Mouse (Mus musculus): ENCODE results near the gene Fry. TPM values are rescaled to one million over a fixed set of nuclear protein-coding genes. Genes with fewer than 3 reads are reported as not detected.
A peak's percentile ranks its signal among the peaks of the same experiment; 100 is the strongest.

The Fry gene
- polyA plus RNA-seq, 1 experiment from 2014 or later: 18.2 TPM

GRCm38 (mm10) chr5:150157682-150158081 is 39.2 kb downstream of the Fry start:
- Histone ChIP-seq H3K9me3 (no peaks in the 10 kb centered on the region), H3K4me1 (peaks cover 2% of the 10 kb centered on the region; the same call in 1 of the 2 replicates), H3K27ac (no peak overlapping the region), H3K27me3 (no peaks in the 10 kb centered on the region), H3K9ac (no peak overlapping the region), H3K4me3 (replicated peaks) (no peak overlapping the region), H3K4me2 (no peak overlapping the region), H3K36me3 (replicated peaks) (no peaks in the 10 kb centered on the region)
- no peak for ATAC-seq (ENCODE audit: low FRiP score)
- WGBS: 50% methylated on average over 6 of the region's 6 CpGs

GRCm38 (mm10) chr5:150159151-150159550 is 40.7 kb downstream of the Fry start:
- no peak overlapping the region for H3K9ac ChIP-seq

DNA sequence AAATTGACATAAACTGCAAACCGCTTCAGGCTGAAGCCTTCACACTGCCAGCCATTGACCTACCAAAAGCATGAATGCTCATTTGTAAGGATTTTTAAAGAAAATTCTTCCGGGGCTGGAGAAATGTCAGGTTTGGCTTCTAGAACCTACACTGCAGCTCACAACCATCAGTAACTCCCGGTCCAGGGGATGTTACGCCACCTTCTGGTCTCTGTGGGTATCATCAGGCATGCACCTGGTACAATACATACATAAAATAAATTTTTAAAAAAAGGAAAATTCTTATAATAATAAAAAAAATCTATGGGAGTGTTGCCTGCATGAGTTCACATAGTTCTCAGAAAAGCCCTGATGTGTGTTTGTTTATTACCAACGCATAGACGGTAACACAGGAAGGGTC is 42.7 kb downstream of the Fry start:
- Histone ChIP-seq H3K27ac (no peak overlapping the region), H3K9ac (no peak overlapping the region), H3K4me1 (no peaks in the 10 kb centered on the region), H3K9me3 (no peaks in the 10 kb centered on the region), H3K36me3 (replicated peaks) (no peaks in the 10 kb centered on the region), H3K27me3 (no peaks in the 10 kb centered on the region), H3K4me2 (no peak overlapping the region), H3K4me3 (replicated peaks) (no peak overlapping the region)
- WGBS: 90% methylated on average over 6 of the region's 6 CpGs
- ATAC-seq (ENCODE audit: low FRiP score): no peak

More at GRCm38 (mm10) chr5:150159151-150159550, 40.7 kb downstream of the Fry start:
- no peaks in the 10 kb centered on the region for H3K36me3 ChIP-seq (replicated peaks)
- ATAC-seq (ENCODE audit: low FRiP score): no peak
- H3K4me3 ChIP-seq (replicated peaks): no peak overlapping the region
- no peaks in the 10 kb centered on the region for H3K27me3 ChIP-seq
- no peaks in the 10 kb centered on the region for H3K9me3 ChIP-seq
- H3K4me1 ChIP-seq: no peaks in the 10 kb centered on the region
- WGBS: 61% methylated on average over 5 of the region's 5 CpGs
- H3K4me2 ChIP-seq: no peak overlapping the region
- H3K27ac ChIP-seq: no peak overlapping the region

DNA sequence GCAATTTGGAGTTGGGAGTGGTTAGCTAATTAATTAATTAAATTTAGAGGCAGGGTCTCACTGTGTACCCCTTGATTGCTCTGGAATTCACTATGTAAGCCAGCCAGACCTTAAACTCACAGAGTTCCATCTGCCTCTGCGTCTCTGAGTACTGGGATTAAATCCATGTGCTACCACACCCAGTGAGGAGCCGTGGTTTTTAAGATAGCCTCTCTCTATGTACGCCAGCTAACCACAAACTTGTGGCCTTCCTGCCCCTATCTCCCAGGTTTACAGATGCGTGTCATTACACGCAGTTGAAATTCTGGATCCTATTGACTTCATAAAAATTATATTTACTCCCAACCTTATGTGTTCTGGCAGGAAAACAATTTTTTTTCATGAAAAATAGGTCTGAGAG is 43.5 kb downstream of the Fry start:
- Histone ChIP-seq H3K27ac (no peak overlapping the region), H3K9ac (no peak overlapping the region), H3K27me3 (no peaks in the 10 kb centered on the region), H3K9me3 (no peaks in the 10 kb centered on the region), H3K36me3 (replicated peaks) (no peaks in the 10 kb centered on the region), H3K4me2 (no peak overlapping the region), H3K4me1 (no peaks in the 10 kb centered on the region), H3K4me3 (replicated peaks) (no peak overlapping the region)
- 83% methylated on average over 5 of the region's 5 CpGs for WGBS
- ATAC-seq (ENCODE audit: low FRiP score): no peak

DNA sequence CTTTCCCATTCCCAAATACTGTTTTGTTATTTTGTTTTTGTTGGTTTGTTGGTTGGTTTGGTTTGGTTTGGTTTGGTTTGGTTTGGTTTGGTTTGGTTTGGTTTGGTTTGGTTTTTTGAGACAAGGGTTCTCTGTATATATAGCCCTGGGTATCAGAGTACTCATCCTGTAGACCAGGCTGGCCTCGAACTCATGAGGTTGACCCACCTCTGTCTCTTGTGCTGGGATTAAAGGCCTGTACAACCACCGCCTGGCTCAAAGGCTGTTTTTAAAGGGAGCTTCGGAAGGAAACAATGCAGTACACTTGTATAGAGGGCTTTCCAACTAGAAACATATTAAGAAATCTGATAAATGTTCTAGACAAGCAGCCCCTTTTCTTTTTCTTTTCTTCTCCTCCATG is 46.2 kb downstream of the Fry start:
- no peaks in the 10 kb centered on the region for H3K4me1 ChIP-seq
- no peak overlapping the region for H3K4me3 ChIP-seq (replicated peaks)
- H3K27me3 ChIP-seq: no peaks in the 10 kb centered on the region
- no peak for ATAC-seq (ENCODE audit: low FRiP score)
- no peak overlapping the region for H3K4me2 ChIP-seq
- H3K9ac ChIP-seq: no peak overlapping the region
- no peaks in the 10 kb centered on the region for H3K9me3 ChIP-seq
- no peak overlapping the region for H3K27ac ChIP-seq
- 78% methylated on average over 3 of the region's 3 CpGs for WGBS
- no peaks in the 10 kb centered on the region for H3K36me3 ChIP-seq (replicated peaks)

DNA sequence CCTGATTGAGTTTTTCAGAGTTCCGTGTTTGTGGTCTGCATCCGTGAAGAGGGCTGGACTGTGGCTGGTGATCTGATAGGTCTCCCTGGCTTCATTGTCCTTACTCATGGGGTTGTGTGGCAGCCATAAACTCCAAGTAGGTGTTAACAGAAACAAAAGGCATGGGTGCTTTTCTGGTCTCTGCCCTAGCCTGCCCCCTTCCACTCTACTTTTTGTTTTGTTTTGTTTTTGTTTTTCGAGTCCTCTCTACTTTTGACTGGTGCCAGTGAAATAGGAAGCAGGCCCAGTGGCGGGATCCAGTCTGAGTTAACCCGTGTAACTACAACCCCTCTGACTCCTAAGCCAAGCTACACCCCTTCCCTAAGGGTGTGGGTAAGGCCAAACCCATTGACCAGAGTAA is 48.4 kb downstream of the Fry start:
- no peak for ATAC-seq (ENCODE audit: low FRiP score)
- 81% methylated on average over 5 of the region's 5 CpGs for WGBS

GRCm38 (mm10) chr5:150167287-150167686 is 48.8 kb downstream of the Fry start:
- Histone ChIP-seq H3K36me3 (replicated peaks) (no peaks in the 10 kb centered on the region), H3K9me3 (no peaks in the 10 kb centered on the region), H3K9ac (no peak overlapping the region), H3K27ac (no peak overlapping the region), H3K4me3 (replicated peaks) (no peak overlapping the region), H3K27me3 (no peaks in the 10 kb centered on the region), H3K4me1 (no peaks in the 10 kb centered on the region), H3K4me2 (no peak overlapping the region)
- WGBS: 52% methylated on average over 2 of the region's 2 CpGs
- ATAC-seq (ENCODE audit: low FRiP score): no peak

More for the DNA sequence above, 48.4 kb downstream of the Fry start:
- H3K4me1 ChIP-seq: no peaks in the 10 kb centered on the region
- H3K9ac ChIP-seq: no peak overlapping the region
- no peaks in the 10 kb centered on the region for H3K9me3 ChIP-seq
- H3K27me3 ChIP-seq: no peaks in the 10 kb centered on the region
- H3K27ac ChIP-seq: no peak overlapping the region
- H3K4me2 ChIP-seq: no peak overlapping the region
- H3K4me3 ChIP-seq (replicated peaks): no peak overlapping the region
- no peaks in the 10 kb centered on the region for H3K36me3 ChIP-seq (replicated peaks)

- Histone ChIP-seq H3K4me3 (replicated peaks) (no peak overlapping the region), H3K27ac (no peak overlapping the region), H3K36me3 (replicated peaks) (no peaks in the 10 kb centered on the region), H3K9me3 (no peaks in the 10 kb centered on the region), H3K27me3 (no peaks in the 10 kb centered on the region), H3K4me2 (no peak overlapping the region), H3K4me1 (no peaks in the 10 kb centered on the region), H3K9ac (no peak overlapping the region)
- ATAC-seq (ENCODE audit: low FRiP score): peak; percentile 75
- 3% methylated on average over 9 of the region's 9 CpGs for WGBS
Measured at GRCm38 (mm10) chr5:150168712-150169111, 50.3 kb downstream of the Fry start.

- ATAC-seq (ENCODE audit: low FRiP score): no peak
- Histone ChIP-seq H3K9ac (no peak overlapping the region), H3K4me3 (replicated peaks) (no peak overlapping the region), H3K9me3 (no peaks in the 10 kb centered on the region), H3K4me1 (no peaks in the 10 kb centered on the region), H3K4me2 (no peak overlapping the region), H3K36me3 (replicated peaks) (no peaks in the 10 kb centered on the region), H3K27me3 (no peaks in the 10 kb centered on the region), H3K27ac (no peak overlapping the region)
- 74% methylated on average over 10 of the region's 10 CpGs for WGBS
Measured at GRCm38 (mm10) chr5:150171562-150171961, 53.1 kb downstream of the Fry start.

GRCm38 (mm10) chr5:150173869-150174268 is 55.4 kb downstream of the Fry start:
- Histone ChIP-seq H3K9me3 (no peaks in the 10 kb centered on the region), H3K27ac (no peak overlapping the region)
- WGBS: 93% methylated on average over 6 of the region's 6 CpGs

DNA sequence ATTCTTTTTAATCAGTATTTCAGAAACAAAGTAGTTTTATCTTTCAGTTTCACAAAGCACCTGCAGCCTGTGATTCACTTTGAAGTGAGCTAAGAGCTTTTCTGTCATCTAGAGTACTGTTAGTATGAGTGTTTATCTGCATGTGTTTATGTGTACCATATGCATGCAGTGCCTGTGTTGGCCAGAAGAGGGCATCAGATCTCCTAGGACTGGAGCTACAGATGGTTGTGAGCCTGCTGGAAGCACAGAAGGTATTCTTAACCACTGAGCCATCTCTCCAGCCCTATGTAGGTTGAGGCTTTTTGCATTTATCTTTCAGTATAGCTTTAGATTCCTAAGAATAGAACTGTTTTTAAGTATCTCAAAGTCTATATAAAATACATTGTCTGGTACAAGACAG is 56.5 kb downstream of the Fry start:
- H3K9ac ChIP-seq: no peak overlapping the region
- no peak for ATAC-seq (ENCODE audit: low FRiP score)
- H3K27me3 ChIP-seq: no peaks in the 10 kb centered on the region
- no peaks in the 10 kb centered on the region for H3K4me1 ChIP-seq
- H3K4me3 ChIP-seq (replicated peaks): no peak overlapping the region
- H3K9me3 ChIP-seq: no peaks in the 10 kb centered on the region
- H3K27ac ChIP-seq: no peak overlapping the region
- no peak overlapping the region for H3K4me2 ChIP-seq
- H3K36me3 ChIP-seq (replicated peaks): no peaks in the 10 kb centered on the region

More at GRCm38 (mm10) chr5:150173869-150174268, 55.4 kb downstream of the Fry start:
- Histone ChIP-seq H3K4me2 (no peak overlapping the region), H3K4me1 (no peaks in the 10 kb centered on the region), H3K27me3 (no peaks in the 10 kb centered on the region), H3K4me3 (replicated peaks) (no peak overlapping the region), H3K36me3 (replicated peaks) (no peaks in the 10 kb centered on the region), H3K9ac (no peak overlapping the region)
- no peak for ATAC-seq (ENCODE audit: low FRiP score)

- Histone ChIP-seq H3K36me3 (replicated peaks) (no peaks in the 10 kb centered on the region), H3K4me1 (no peaks in the 10 kb centered on the region), H3K4me3 (replicated peaks) (no peak overlapping the region), H3K9ac (no peak overlapping the region), H3K27ac (no peak overlapping the region), H3K9me3 (no peaks in the 10 kb centered on the region), H3K4me2 (no peak overlapping the region), H3K27me3 (no peaks in the 10 kb centered on the region)
- ATAC-seq (ENCODE audit: low FRiP score): no peak
- WGBS: 84% methylated on average over 13 of the region's 13 CpGs
Measured at GRCm38 (mm10) chr5:150176251-150177015, 58.0 kb downstream of the Fry start.

- Histone ChIP-seq H3K36me3 (replicated peaks) (no peaks in the 10 kb centered on the region), H3K4me1 (no peaks in the 10 kb centered on the region), H3K4me3 (replicated peaks) (no peak overlapping the region), H3K27ac (no peak overlapping the region), H3K9ac (no peak overlapping the region), H3K4me2 (no peak overlapping the region), H3K27me3 (no peaks in the 10 kb centered on the region), H3K9me3 (no peaks in the 10 kb centered on the region)
- 93% methylated on average over 1 of the region's 1 CpGs for WGBS
- no peak for ATAC-seq (ENCODE audit: low FRiP score)
Measured at GRCm38 (mm10) chr5:150177757-150178156, 59.3 kb downstream of the Fry start.
